Comparison of ENCODE assay signal across 11 mouse cellular contexts in the genomic region with DNA sequence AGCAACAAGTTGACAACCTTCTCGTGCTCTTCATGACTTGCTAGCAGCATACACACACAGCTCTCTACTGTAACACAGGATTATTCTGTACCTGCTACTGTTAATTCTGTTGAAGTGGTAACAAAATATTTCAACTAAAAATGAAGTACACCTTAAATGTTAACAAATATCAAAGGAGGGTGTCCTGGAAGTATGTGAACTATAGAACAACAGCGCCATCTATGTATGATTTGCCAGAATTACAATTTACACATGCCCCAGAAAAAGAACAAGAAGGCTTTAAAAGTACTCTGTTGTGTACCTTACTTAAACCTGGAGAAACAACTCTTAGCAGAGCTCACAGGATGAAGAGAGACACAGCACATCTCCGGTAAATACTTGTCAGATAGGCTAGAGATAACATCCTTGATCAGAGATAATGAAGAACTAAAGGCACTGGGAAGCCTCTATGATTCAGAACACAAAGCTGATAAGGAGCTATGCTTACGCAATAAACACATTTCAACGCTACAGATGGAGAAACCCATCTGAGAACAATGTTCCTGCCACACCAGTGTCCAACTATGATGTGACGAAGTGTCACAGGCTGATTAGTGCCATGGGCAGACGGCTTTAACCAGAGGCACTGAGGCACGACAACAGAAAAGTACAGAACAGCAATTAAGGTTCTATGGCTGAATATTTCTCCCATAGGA. TPM values are rescaled to one million over a fixed set of nuclear protein-coding genes. Genes with fewer than 3 reads are reported as not detected.
A peak's percentile ranks its signal among the peaks of the same experiment; 100 is the strongest.
DNase-seq lines count a peak whose midpoint lies in the region; ATAC-seq and TF ChIP-seq lines count a peak whose summit lies in the region.
"Had no signal": no experiment of that assay in that cellular context is flagged by ENCODE, and none has a peak within 500 bp of the region (broad histone marks: within the 10 kb centered on the region; RNA-seq: fewer than 3 reads in every experiment).

No protein-coding gene starts in this region.

- peak; percentile 56 for TF ChIP-seq CTCF in heart, postnatal 0 days (IDR thresholded peaks at IDR 0.05; ENCODE audit: low read depth)

- in situ Hi-C loops in ES-E14 (cut with MboI; ENCODE audit: low sequenced_read_pairs in 2 of 2, unreplicated experiment in 2 of 2), result no loop called here

- H3K4me1 ChIP-seq in heart, postnatal 0 days (ENCODE audit: control insufficient read depth, insufficient read depth), result no peaks in the 10 kb centered on the region
- H3K4me1 ChIP-seq in heart, embryonic 10.5 days, result 0 out of 2 replicates have a peak, but pooled peaks cover under 1% of the 10 kb centered on the region
- H3K4me1 ChIP-seq in ES-E14 (ENCODE audit: control insufficient read depth in 2 of 2, insufficient read depth in 2 of 2, low read length in 2 of 2, poor library complexity in 1 of 2), result no peaks in the 10 kb centered on the region
- H3K4me1 ChIP-seq in heart, embryonic 12.5 days (replicated peaks), result 0 out of 2 replicates have a peak, but pooled peaks cover under 1% of the 10 kb centered on the region
- H3K4me1 ChIP-seq: liver, embryonic 13.5 days had no signal

- H3K27me3 ChIP-seq in heart, postnatal 0 days (ENCODE audit: control insufficient read depth, insufficient read depth, low read length), result no peaks in the 10 kb centered on the region
- no peaks in the 10 kb centered on the region for H3K27me3 ChIP-seq in heart, embryonic 10.5 days (ENCODE audit: insufficient read depth, poor library complexity, severe bottlenecking)
- H3K27me3 ChIP-seq in heart, embryonic 12.5 days (replicated peaks), result no peaks in the 10 kb centered on the region
- H3K27me3 ChIP-seq: liver, embryonic 13.5 days had no signal

- TF ChIP-seq EP300 in heart, postnatal 0 days (IDR thresholded peaks at IDR 0.05; ENCODE audit: low read depth), result no peak

- H3K9me3 ChIP-seq in heart, postnatal 0 days (replicated peaks; ENCODE audit: control insufficient read depth, low read length), result 0 out of 2 replicates have a peak, but pooled peaks cover 4% of the 10 kb centered on the region
- H3K9me3 ChIP-seq in heart, embryonic 10.5 days, result no peaks in the 10 kb centered on the region
- no peaks in the 10 kb centered on the region for H3K9me3 ChIP-seq in ES-E14 (ENCODE audit: control insufficient read depth, insufficient read depth, low read depth, low read length)
- H3K9me3 ChIP-seq in heart, embryonic 12.5 days (replicated peaks), result no peaks in the 10 kb centered on the region
- H3K9me3 ChIP-seq: liver, embryonic 13.5 days had no signal

- H3K9ac ChIP-seq in heart, postnatal 0 days (replicated peaks; ENCODE audit: low read depth, low read length), result no peak overlapping the region
- no peak overlapping the region for H3K9ac ChIP-seq in ES-E14 (ENCODE audit: insufficient read depth, low read depth, low read length, poor library complexity, severe bottlenecking)
- H3K9ac ChIP-seq in heart, embryonic 12.5 days, result no peak overlapping the region
- H3K9ac ChIP-seq: liver, embryonic 13.5 days had no signal

- peak; percentile 32 for DNase-seq in heart, postnatal 0 days (ENCODE audit: low spot score)
- DNase-seq in heart, embryonic 10.5 days (ENCODE audit: low spot score), result no peak
- DNase-seq in 3T3-L1 (ENCODE audit: low read depth, low spot score) (peak; percentile 73), ES-E14 (ENCODE audit: low read depth, low spot score) (no peak)
- DNase-seq in spleen, adult 12 weeks (ENCODE audit: low spot score), result no peak
- no peak for DNase-seq in frontal cortex, postnatal 10 days (ENCODE audit: low spot score in 2 of 2)
- DNase-seq: liver, embryonic 13.5 days; spleen, adult 18-20 months had no signal

- H3K4me3 ChIP-seq in heart, postnatal 0 days (ENCODE audit: low read depth, low read length), result no peak overlapping the region
- H3K4me3 ChIP-seq in heart, embryonic 10.5 days, result no peak overlapping the region
- no peak overlapping the region for H3K4me3 ChIP-seq in ES-E14 (ENCODE audit: insufficient read depth in 1 of 2, low read depth in 1 of 2, low read length in 2 of 2, poor library complexity in 1 of 2, severe bottlenecking in 1 of 2)
- H3K4me3 ChIP-seq in heart, embryonic 12.5 days, result no peak overlapping the region
- H3K4me3 ChIP-seq: liver, embryonic 13.5 days had no signal

- H3K27ac ChIP-seq in heart, postnatal 0 days (ENCODE audit: low read depth), result no peak overlapping the region
- H3K27ac ChIP-seq in heart, embryonic 10.5 days, result no peak overlapping the region
- H3K27ac ChIP-seq in ES-E14 (ENCODE audit: insufficient read depth, low read depth, low read length, poor library complexity, severe bottlenecking), result no peak overlapping the region
- no peak overlapping the region for H3K27ac ChIP-seq in heart, embryonic 12.5 days (ENCODE audit: poor library complexity, severe bottlenecking)
- H3K27ac ChIP-seq: liver, embryonic 13.5 days had no signal

- H3K4me2 ChIP-seq in heart, postnatal 0 days (ENCODE audit: low read depth, low read length), result no peak overlapping the region
- H3K4me2 ChIP-seq in heart, embryonic 12.5 days, result no peak overlapping the region
- H3K4me2 ChIP-seq: liver, embryonic 13.5 days had no signal

- no peak for ATAC-seq in heart, postnatal 0 days (ENCODE audit: insufficient read depth, low read depth)
- ATAC-seq in erythroblast, adult 5-6 weeks (replicated peaks; ENCODE audit: low FRiP score, poor library complexity, severe bottlenecking), result 0 out of 2 replicates have a peak, but pooled peaks have one; percentile 57
- no peak for ATAC-seq in heart, embryonic 12.5 days (ENCODE audit: insufficient number of reproducible peaks, low FRiP score)

- peaks cover 91% of the 10 kb centered on the region for H3K36me3 ChIP-seq in heart, postnatal 0 days (replicated peaks; ENCODE audit: control insufficient read depth, insufficient read depth, low read length)
- H3K36me3 ChIP-seq in heart, embryonic 10.5 days, result peaks cover 88% of the 10 kb centered on the region
- peaks cover 31% of the 10 kb centered on the region for H3K36me3 ChIP-seq in ES-E14 (ENCODE audit: control insufficient read depth, insufficient read depth, low read length, poor library complexity, severe bottlenecking)
- H3K36me3 ChIP-seq in heart, embryonic 12.5 days, result peaks cover 81% of the 10 kb centered on the region

- WGBS in heart, postnatal 0 days, result 58% methylated on average over 8 of the region's 8 CpGs
- 73% methylated on average over 8 of the region's 8 CpGs for WGBS in heart, embryonic 10.5 days
- WGBS in heart, embryonic 12.5 days, result 63% methylated on average over 8 of the region's 8 CpGs

TF ChIP-seq in ES-E14, 5 proteins besides CTCF, POLR2A, EP300 and RAD21:
- TF ChIP-seq ZNF384 (IDR thresholded peaks at IDR 0.05; ENCODE audit: low read depth, low read length), result no peak
- peak; percentile 80; the same call in 1 of the 2 replicates for TF ChIP-seq ZC3H11A (IDR thresholded peaks at IDR 0.05; ENCODE audit: borderline replicate concordance, low read depth, low read length)

RNA-seq across cellular contexts. Expression of a gene that starts 19.8 kb away (rescaled TPM):
- 575 and 686 TPM in 2 replicates for total RNA-seq in heart, postnatal 0 days (2014; rRNA removed; ENCODE audit: low replicate concordance)
- 1,020 and 1,029 TPM in 2 replicates for polyA plus RNA-seq in heart, postnatal 0 days (2015; fragmentation: Nextera tagmentation; extraction: Ambion mirVana)
- polyA plus RNA-seq in heart, embryonic 10.5 days (2016; fragmentation: Nextera tagmentation; extraction: Ambion mirVana), result 404 and 483 TPM in 2 replicates
- total RNA-seq in ES-E14 (2012; rRNA removed), result 123 and 136 TPM in 2 replicates
- 47.2 and 55.0 TPM in 2 replicates for total RNA-seq in erythroblast, adult 5-6 weeks (2015; ENCODE audit: low replicate concordance)
- total RNA-seq in erythroblast, adult 5-6 weeks (2017; ENCODE audit: low replicate concordance), result 14.1 and 42.1 TPM in 2 replicates
- 406 and 431 TPM in 2 replicates for polyA plus RNA-seq in heart, embryonic 12.5 days (2016; fragmentation: Nextera tagmentation; extraction: Ambion mirVana)

RNA-seq across cellular contexts. Expression of a gene that starts 31.0 kb away (rescaled TPM):
- total RNA-seq in heart, postnatal 0 days (2014; rRNA removed; ENCODE audit: low replicate concordance), result not detected in 2 replicates
- polyA plus RNA-seq in heart, postnatal 0 days (2015; fragmentation: Nextera tagmentation; extraction: Ambion mirVana), result not detected in 2 replicates
- not detected in 2 replicates for polyA plus RNA-seq in heart, embryonic 10.5 days (2016; fragmentation: Nextera tagmentation; extraction: Ambion mirVana)
- not detected in 2 replicates for total RNA-seq in ES-E14 (2012; rRNA removed)
- not detected in 2 replicates for total RNA-seq in erythroblast, adult 5-6 weeks (2015; ENCODE audit: low replicate concordance)
- not detected in 2 replicates for total RNA-seq in erythroblast, adult 5-6 weeks (2017; ENCODE audit: low replicate concordance)
- polyA plus RNA-seq in heart, embryonic 12.5 days (2016; fragmentation: Nextera tagmentation; extraction: Ambion mirVana), result not detected in 2 replicates
- total RNA-seq: gastrocnemius, postnatal 4 days had no signal
- polyA plus RNA-seq: liver, embryonic 13.5 days had no signal

RNA-seq across cellular contexts. Expression of a gene that starts 42.0 kb away (rescaled TPM):
- total RNA-seq in heart, postnatal 0 days (2014; rRNA removed; ENCODE audit: low replicate concordance), result not detected in 2 replicates
- not detected in 2 replicates for polyA plus RNA-seq in heart, postnatal 0 days (2015; fragmentation: Nextera tagmentation; extraction: Ambion mirVana)
- polyA plus RNA-seq in heart, embryonic 10.5 days (2016; fragmentation: Nextera tagmentation; extraction: Ambion mirVana), result not detected in 2 replicates
- not detected in 2 replicates for total RNA-seq in ES-E14 (2012; rRNA removed)
- not detected in 2 replicates for total RNA-seq in erythroblast, adult 5-6 weeks (2015; ENCODE audit: low replicate concordance)
- total RNA-seq in erythroblast, adult 5-6 weeks (2017; ENCODE audit: low replicate concordance), result not detected in 2 replicates
- not detected in 2 replicates for polyA plus RNA-seq in heart, embryonic 12.5 days (2016; fragmentation: Nextera tagmentation; extraction: Ambion mirVana)
- total RNA-seq: gastrocnemius, postnatal 4 days had no signal
- polyA plus RNA-seq: liver, embryonic 13.5 days had no signal

Comparison
In these comparisons a context has a peak if more than half of its experiments do, and no peak if none do; other contexts are left out.
1. DNase-seq: peak in heart, postnatal 0 days (single experiment) and 3T3-L1 (single experiment); none in heart, embryonic 10.5 days (single experiment), ES-E14 (single experiment), spleen, adult 12 weeks (single experiment) and frontal cortex, postnatal 10 days (0 of 2).